Mouse (Mus musculus) midbrain, postnatal 0 days (tissue): ENCODE data around the gene Coro6. TPM values are rescaled to one million over a fixed set of nuclear protein-coding genes. Genes with fewer than 3 reads are reported as not detected.

Experiments used
- ATAC-seq: fragments of 200-750 bp; cut with Nextera tagmentation; 2 replicates; pipeline ENCODE4 v1.8.0; 2017; ENCODE audit warnings: moderate number of reproducible peaks, mild to moderate bottlenecking, moderate TSS enrichment, moderate library complexity; ENCODE audit not compliant: low FRiP score
- DNase-seq: peaks from one replicate; pipeline ENCODE4 v3.0.0-alpha.2; 2015; ENCODE audit warnings: low spot score
- H3K27ac ChIP-seq: fragments of 300-500 bp; sonication (generic); 2 replicates; pipeline ENCODE4 v1.5.1; 2014; ENCODE audit warnings: low read depth, mild to moderate bottlenecking, low read length, mixed read lengths
- H3K27me3 ChIP-seq: fragments of 300-500 bp; sonication (generic); 2 replicates; pipeline ENCODE4 v1.6.1; 2014; ENCODE audit warnings: low read length, control low read depth, mixed read lengths; ENCODE audit not compliant: insufficient read depth
- H3K36me3 ChIP-seq: fragments of 300-500 bp; sonication (generic); 2 replicates; pipeline ENCODE4 v1.6.1; 2014; ENCODE audit warnings: low read length, control low read depth, mixed read lengths; ENCODE audit not compliant: insufficient read depth
- H3K4me1 ChIP-seq: fragments of 300-500 bp; sonication (generic); 2 replicates; pipeline ENCODE4 v1.6.1; 2014; ENCODE audit warnings: mild to moderate bottlenecking, control low read depth, antibody characterized with exemption, low read length, mixed read lengths; ENCODE audit not compliant: insufficient read depth
- H3K4me2 ChIP-seq: fragments of 300-500 bp; sonication (generic); 2 replicates; pipeline ENCODE4 v1.6.1; 2014; ENCODE audit warnings: low read depth, mild to moderate bottlenecking, low read length, mixed read lengths; ENCODE audit not compliant: poor library complexity, severe bottlenecking
- H3K4me3 ChIP-seq: fragments of 300-500 bp; sonication (generic); 2 replicates; pipeline ENCODE4 v1.5.1; 2014; ENCODE audit warnings: low read depth, mild to moderate bottlenecking, low read length, moderate library complexity
- H3K9ac ChIP-seq: fragments of 300-500 bp; sonication (generic); replicated peaks from 2 replicates; pipeline ENCODE4 v1.6.1; 2014; ENCODE audit warnings: mild to moderate bottlenecking, low read length, moderate library complexity, mixed read lengths; ENCODE audit not compliant: poor library complexity, severe bottlenecking
- H3K9me3 ChIP-seq: fragments of 300-500 bp; sonication (generic); 2 replicates; pipeline ENCODE4 v1.6.1; 2016; ENCODE audit warnings: low read length, control low read depth
- CTCF ChIP-seq: IDR thresholded peaks from 2 replicates; pipeline ENCODE4 v1.5.1; 2016; ENCODE audit warnings: antibody characterized with exemption, mild to moderate bottlenecking
- WGBS: fragments of 180-500 bp; shearing (Covaris S2); extraction: QIAGEN DNeasy Blood & Tissue Kit; methylation state at CpG from one replicate; pipeline ENCODE4 v1.1.7; 2014; 5-methylcytosine and 5-hydroxymethylcytosine counted together
- polyA plus RNA-seq: library from polyadenylated mRNA; unstranded; fragments of >200 nt; fragmentation: Nextera tagmentation; extraction: Ambion mirVana; gene quantifications from 2 replicates; pipeline ENCODE4 v1.2.1, GENCODE M21; 2015
- total RNA-seq: library from RNA; depleted of rRNA; stranded (reverse); fragments of >200 nt; gene quantifications from 2 replicates; pipeline ENCODE4 v1.2.3, GENCODE M21; 2014

The Coro6 gene
- total and polyA plus RNA-seq, 2 experiments from 2014 or later, result 0.65 to 2.2 TPM

DNA sequence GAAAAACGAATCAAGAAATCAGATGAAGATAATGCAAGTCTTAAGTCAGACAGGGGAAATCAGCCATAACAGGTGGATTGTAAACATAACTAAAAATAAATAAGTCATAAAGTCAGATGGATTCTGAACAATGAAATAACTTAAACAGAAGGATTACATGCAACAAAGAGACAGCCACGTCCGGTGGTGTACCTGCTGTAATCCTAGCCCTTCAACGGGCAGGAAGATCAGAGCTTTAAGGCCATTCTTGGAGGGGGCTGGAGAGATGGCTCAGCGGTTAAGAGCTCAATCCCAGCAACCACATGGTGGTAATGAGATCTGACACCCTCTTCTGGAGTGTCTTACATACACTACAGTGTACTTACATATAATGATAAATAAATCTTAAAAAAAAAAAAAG lies 49.1 kb downstream of the Coro6 start:
- no peak overlapping the region for H3K4me3 ChIP-seq
- DNase-seq (no peak), ATAC-seq (no peak)
- WGBS, result 73% methylated on average over 5 of the region's 5 CpGs
- peaks cover 11% of the 10 kb centered on the region for H3K36me3 ChIP-seq
- H3K4me2 ChIP-seq, result no peak overlapping the region
- no peak overlapping the region for H3K27ac ChIP-seq
- H3K9ac ChIP-seq, result no peak overlapping the region
- H3K27me3 ChIP-seq, result peaks cover 13% of the 10 kb centered on the region; the same call in 1 of the 2 replicates
- no peaks in the 10 kb centered on the region for H3K9me3 ChIP-seq
- H3K4me1 ChIP-seq, result peaks cover 15% of the 10 kb centered on the region
- TF ChIP-seq CTCF, result no peak

DNA sequence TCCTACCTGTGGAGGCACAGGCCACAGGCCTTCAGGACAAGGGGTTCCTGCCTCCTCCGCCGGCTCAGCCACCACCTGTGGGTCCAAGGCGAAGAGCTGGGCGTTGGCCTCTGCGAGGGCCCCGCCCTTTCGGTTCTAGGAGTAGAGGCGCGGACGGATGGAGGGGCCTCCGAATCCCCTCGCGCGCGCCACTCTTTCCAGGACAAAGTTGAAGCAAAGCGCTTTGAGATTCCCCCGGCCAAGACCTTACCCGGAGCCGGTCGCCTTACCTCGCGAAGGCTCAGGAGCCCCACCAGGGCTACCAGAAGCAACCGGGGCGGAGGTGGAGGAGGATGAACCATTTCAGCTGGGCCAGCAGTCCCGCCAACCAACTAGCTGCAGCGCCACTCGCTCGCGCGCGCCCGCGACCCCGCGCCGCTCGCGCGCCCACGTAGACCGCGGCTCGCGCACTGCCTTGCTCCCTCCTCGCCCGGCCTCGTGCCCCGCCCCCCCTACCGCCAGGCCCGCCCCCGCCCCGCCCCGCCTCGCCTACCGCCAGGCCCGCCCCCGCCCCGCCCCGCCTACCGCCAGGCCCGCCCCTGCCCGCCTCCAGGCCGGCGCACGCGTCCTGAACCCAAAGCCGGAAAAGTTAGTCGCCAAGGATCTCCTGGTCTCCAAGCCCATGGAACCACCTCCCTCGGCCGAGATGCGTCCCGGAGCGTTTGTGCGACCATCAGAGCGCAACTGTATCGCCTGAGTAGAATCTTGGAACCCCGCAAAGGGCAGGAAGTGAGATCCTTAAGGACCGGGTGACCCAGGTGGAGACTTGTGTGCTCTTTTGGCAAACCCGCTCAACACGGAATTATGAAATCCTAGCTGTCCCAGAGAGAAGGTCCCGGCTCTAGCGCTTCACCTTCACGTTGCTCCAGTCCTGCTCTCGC lies 50.9 kb downstream of the Coro6 start:
- ATAC-seq, result no peak
- under 1% methylated on average over 76 of the region's 84 CpGs for WGBS
- H3K9ac ChIP-seq, result peak overlapping the region; percentile 51
- peak; percentile 83 for DNase-seq
- H3K9me3 ChIP-seq, result no peaks in the 10 kb centered on the region
- peaks cover 13% of the 10 kb centered on the region; the same call in 1 of the 2 replicates for H3K27me3 ChIP-seq
- no peak overlapping the region for H3K27ac ChIP-seq
- H3K4me1 ChIP-seq, result peaks cover 15% of the 10 kb centered on the region
- 0 out of 2 replicates have a peak, but pooled peaks have one; percentile 1 for TF ChIP-seq CTCF
- H3K4me2 ChIP-seq, result peak overlapping the region; percentile 97
- H3K4me3 ChIP-seq, result peak overlapping the region; percentile 57
- no peaks in the 10 kb centered on the region for H3K36me3 ChIP-seq

DNA sequence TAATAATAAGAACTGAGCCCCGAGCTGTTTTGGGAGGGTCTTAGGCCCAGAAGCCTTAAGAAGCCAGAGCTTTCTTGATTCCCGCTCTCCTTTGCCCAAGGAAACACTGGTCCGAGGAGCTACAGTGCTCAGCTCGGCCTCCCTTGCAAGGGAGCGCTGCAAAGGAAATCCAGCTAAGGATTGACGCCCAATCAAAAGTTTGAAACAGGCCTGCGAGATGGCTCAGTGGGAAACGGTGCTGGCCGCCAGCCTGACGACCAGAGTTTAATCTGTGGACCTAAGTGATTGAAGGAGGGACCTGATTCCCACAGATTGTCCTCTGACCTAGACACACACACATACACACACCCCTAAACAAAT lies 51.6 kb downstream of the Coro6 start:
- no peak for TF ChIP-seq CTCF
- H3K4me1 ChIP-seq, result peaks cover 12% of the 10 kb centered on the region
- H3K9ac ChIP-seq, result no peak overlapping the region
- 13% methylated on average over 10 of the region's 10 CpGs for WGBS
- no peaks in the 10 kb centered on the region for H3K36me3 ChIP-seq
- peak overlapping the region; percentile 57 for H3K4me3 ChIP-seq
- peaks cover 13% of the 10 kb centered on the region; the same call in 1 of the 2 replicates for H3K27me3 ChIP-seq
- DNase-seq, result no peak
- ATAC-seq, result no peak
- H3K9me3 ChIP-seq, result no peaks in the 10 kb centered on the region
- no peak overlapping the region for H3K27ac ChIP-seq
- H3K4me2 ChIP-seq, result peak overlapping the region; percentile 97

DNA sequence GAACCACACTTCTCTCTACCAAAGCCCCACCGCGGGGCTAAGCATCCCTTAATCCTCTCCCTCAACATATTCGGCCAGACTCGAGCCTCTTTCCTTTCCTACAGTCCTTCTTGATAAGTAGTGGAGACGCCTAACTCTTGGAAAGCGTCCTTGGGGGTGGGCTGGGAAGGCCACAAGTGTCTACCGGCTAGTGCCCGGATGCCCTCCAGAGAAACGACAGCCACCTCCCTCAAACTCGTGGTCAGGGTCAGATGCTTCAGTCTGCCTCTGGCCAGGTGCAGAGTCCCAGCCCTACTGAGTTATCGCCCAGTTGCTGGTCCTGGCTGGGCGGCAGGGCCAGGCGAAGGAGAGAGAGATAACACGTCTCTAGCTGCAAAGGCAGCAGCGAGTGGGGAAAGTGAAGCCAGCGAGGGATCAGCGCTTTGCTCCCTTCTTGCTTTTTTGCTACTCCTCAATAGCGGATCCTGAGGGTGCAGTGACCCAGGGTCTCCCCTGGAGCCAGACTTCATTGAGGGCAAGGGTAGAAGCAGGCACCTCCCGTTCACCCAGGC lies 52.1 kb downstream of the Coro6 start:
- 9% methylated on average over 19 of the region's 19 CpGs for WGBS

DNA sequence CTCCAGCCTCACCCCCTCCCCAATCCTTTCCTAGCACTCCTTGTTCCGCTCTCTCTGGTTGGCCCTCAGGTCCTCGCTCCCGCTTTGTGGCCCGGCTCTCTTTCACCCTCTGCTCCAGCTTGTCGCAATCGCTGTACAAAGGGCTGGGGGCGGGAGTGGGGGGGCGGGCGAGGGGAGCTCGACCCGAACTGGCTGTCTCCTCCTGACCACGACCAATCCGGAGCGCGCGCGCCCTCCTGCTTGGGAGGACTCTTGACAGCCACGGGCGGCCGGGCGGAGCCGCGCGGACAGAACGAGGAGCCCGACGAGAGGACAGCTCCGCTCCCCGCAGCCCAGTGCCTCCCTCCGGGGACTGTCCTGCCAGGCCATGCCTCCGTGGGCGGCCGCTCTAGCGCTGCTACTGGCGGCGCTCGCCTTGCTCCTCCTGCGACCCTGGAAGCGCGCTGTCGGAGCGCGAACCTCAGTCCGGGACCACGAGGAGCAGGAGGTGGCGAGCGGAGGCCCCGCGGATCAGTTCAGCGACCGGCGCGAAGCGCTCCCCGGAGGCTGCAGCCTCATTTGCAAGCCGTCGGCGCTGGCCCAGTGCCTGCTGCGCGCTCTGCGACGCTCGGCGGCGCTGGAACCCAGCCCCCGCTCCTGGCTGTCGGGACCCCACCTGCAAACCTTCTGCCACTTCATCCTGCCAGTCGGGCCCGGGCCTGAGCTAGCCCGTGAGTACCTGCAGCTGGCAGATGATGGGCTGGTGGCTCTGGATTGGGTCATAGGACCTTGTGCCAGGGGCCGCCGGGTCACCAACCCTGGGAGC lies 52.8 kb downstream of the Coro6 start, which contains the start of gene Abhd15:
TSS of gene Abhd15 (plus strand) at position 290 of the 805 bp plus-strand sequence.
- Histone ChIP-seq H3K4me3 (peak within 1 kb of the TSS; percentile 46), H3K4me2 (peak within 1 kb of the TSS; percentile 86), H3K36me3 (no peaks in the 10 kb centered on the region), H3K9me3 (no peaks in the 10 kb centered on the region), H3K27me3 (peaks cover 13% of the 10 kb centered on the region; the same call in 1 of the 2 replicates), H3K27ac (no peak within 1 kb of the TSS), H3K9ac (peak within 1 kb of the TSS; percentile 42), H3K4me1 (peaks cover 12% of the 10 kb centered on the region)
- ATAC-seq (peak; percentile 61), DNase-seq (peak; percentile 75)
- TF ChIP-seq CTCF, result peak; percentile 27; the same call in 1 of the 2 replicates
- WGBS, result under 1% methylated on average over 62 of the region's 72 CpGs

More for the DNA sequence above, 52.1 kb downstream of the Coro6 start:
- H3K27ac ChIP-seq, result no peak overlapping the region
- H3K4me3 ChIP-seq, result peak overlapping the region; percentile 46
- no peaks in the 10 kb centered on the region for H3K36me3 ChIP-seq
- no peaks in the 10 kb centered on the region for H3K9me3 ChIP-seq
- no peak for TF ChIP-seq CTCF
- ATAC-seq (no peak), DNase-seq (no peak)
- H3K4me1 ChIP-seq, result peaks cover 12% of the 10 kb centered on the region
- H3K27me3 ChIP-seq, result peaks cover 13% of the 10 kb centered on the region; the same call in 1 of the 2 replicates
- H3K9ac ChIP-seq, result no peak overlapping the region
- H3K4me2 ChIP-seq, result peak overlapping the region; percentile 86
